18 mouse cellular contexts compared by ENCODE assay signal in genomic region chr9:32971926-32972325, GRCm38 (mm10).
A peak's percentile ranks its signal among the peaks of the same experiment; 100 is the strongest.
DNase-seq lines count a peak whose midpoint lies in the region; ATAC-seq and TF ChIP-seq lines count a peak whose summit lies in the region.
"Had no signal": no experiment of that assay in that cellular context is flagged by ENCODE, and none has a peak within 500 bp of the region (broad histone marks: within the 10 kb centered on the region; RNA-seq: fewer than 3 reads in every experiment).

No protein-coding gene starts in this region.

- no peaks in the 10 kb centered on the region for H3K9me3 ChIP-seq in lung, postnatal 0 days (ENCODE audit: low read length)
- H3K9me3 ChIP-seq in limb, embryonic 10.5 days (replicated peaks), result no peaks in the 10 kb centered on the region
- H3K9me3 ChIP-seq in hindbrain, embryonic 13.5 days, result no peaks in the 10 kb centered on the region
- H3K9me3 ChIP-seq: lung, embryonic 15.5 days; neural tube, embryonic 12.5 days had no signal

- H3K27me3 ChIP-seq in lung, postnatal 0 days (replicated peaks; ENCODE audit: insufficient read depth, low read length), result no peaks in the 10 kb centered on the region
- no peaks in the 10 kb centered on the region for H3K27me3 ChIP-seq in limb, embryonic 10.5 days (ENCODE audit: low read depth, poor library complexity, severe bottlenecking)
- H3K27me3 ChIP-seq in hindbrain, embryonic 13.5 days, result no peaks in the 10 kb centered on the region
- H3K27me3 ChIP-seq: lung, embryonic 15.5 days; neural tube, embryonic 12.5 days; Patski had no signal

- TF ChIP-seq EP300 in lung, postnatal 0 days (IDR thresholded peaks at IDR 0.05), result no peak

- no peak for ATAC-seq in lung, postnatal 0 days
- ATAC-seq in hindbrain, embryonic 13.5 days (ENCODE audit: low FRiP score), result no peak
- ATAC-seq: forebrain, postnatal 0 days; Patski had no signal

- H3K4me3 ChIP-seq in lung, postnatal 0 days (ENCODE audit: low read depth, low read length), result no peak overlapping the region
- no peak overlapping the region for H3K4me3 ChIP-seq in limb, embryonic 10.5 days
- H3K4me3 ChIP-seq in hindbrain, embryonic 13.5 days, result no peak overlapping the region
- H3K4me3 ChIP-seq: lung, embryonic 15.5 days; neural tube, embryonic 12.5 days had no signal

- DNase-seq in gastrocnemius, postnatal 14 days, result peak; percentile 20
- DNase-seq in gastrocnemius, postnatal 10 days, result no peak
- DNase-seq in lung, postnatal 0 days (ENCODE audit: low spot score), result no peak
- DNase-seq in lung, postnatal 10 days, result no peak
- no peak for DNase-seq in limb, embryonic 10.5 days (ENCODE audit: low spot score)
- no peak for DNase-seq in ovary, postnatal 14 days (ENCODE audit: low spot score)
- DNase-seq in thymus, postnatal 36 days, result no peak
- DNase-seq: cerebellum, postnatal 14 days; forebrain, postnatal 0 days; kidney, adult 2 months; kidney, postnatal 4 days; thymus, postnatal 4 days had no signal

- H3K9ac ChIP-seq in lung, postnatal 0 days (replicated peaks; ENCODE audit: low read depth), result no peak overlapping the region
- no peak overlapping the region for H3K9ac ChIP-seq in hindbrain, embryonic 13.5 days
- H3K9ac ChIP-seq: forebrain, postnatal 0 days; hindbrain, embryonic 14.5 days; lung, embryonic 15.5 days; neural tube, embryonic 12.5 days had no signal

- no peak for TF ChIP-seq CTCF in lung, postnatal 0 days (IDR thresholded peaks at IDR 0.05)

- intact Hi-C loops in gastrocnemius, postnatal 14 days (cut with DNase I; ENCODE audit: low total_unique reads), result no loop called here

- WGBS in lung, postnatal 0 days, result 87% methylated on average over 7 of the region's 7 CpGs
- 82% methylated on average over 7 of the region's 7 CpGs for WGBS in limb, embryonic 10.5 days
- 76% methylated on average over 7 of the region's 7 CpGs for WGBS in hindbrain, embryonic 13.5 days

- H3K4me2 ChIP-seq in lung, postnatal 0 days (replicated peaks; ENCODE audit: low read depth, low read length), result no peak overlapping the region
- no peak overlapping the region for H3K4me2 ChIP-seq in hindbrain, embryonic 13.5 days
- H3K4me2 ChIP-seq: hindbrain, embryonic 14.5 days; liver, embryonic 11.5 days; lung, embryonic 15.5 days; neural tube, embryonic 12.5 days had no signal

- no peaks in the 10 kb centered on the region for H3K36me3 ChIP-seq in lung, postnatal 0 days (ENCODE audit: insufficient read depth, low read length)
- H3K36me3 ChIP-seq in limb, embryonic 10.5 days, result no peaks in the 10 kb centered on the region
- no peaks in the 10 kb centered on the region for H3K36me3 ChIP-seq in hindbrain, embryonic 13.5 days
- H3K36me3 ChIP-seq: lung, embryonic 15.5 days; neural tube, embryonic 12.5 days had no signal

- peak overlapping the region; percentile 47; the same call in 1 of the 2 replicates for H3K27ac ChIP-seq in lung, postnatal 0 days (ENCODE audit: low read length)
- H3K27ac ChIP-seq in limb, embryonic 10.5 days, result peak overlapping the region; percentile 83
- H3K27ac ChIP-seq in hindbrain, embryonic 13.5 days, result no peak overlapping the region
- H3K27ac ChIP-seq: hindbrain, embryonic 14.5 days; lung, embryonic 15.5 days; neural tube, embryonic 12.5 days had no signal

- no peaks in the 10 kb centered on the region for H3K4me1 ChIP-seq in lung, postnatal 0 days (ENCODE audit: insufficient read depth, low read depth, low read length)
- peaks cover 40% of the 10 kb centered on the region for H3K4me1 ChIP-seq in limb, embryonic 10.5 days
- H3K4me1 ChIP-seq in hindbrain, embryonic 13.5 days (replicated peaks), result peaks cover 4% of the 10 kb centered on the region; the same call in 1 of the 2 replicates
